Mouse (Mus musculus): ENCODE results near the gene Ano6. TPM values are rescaled to one million over a fixed set of nuclear protein-coding genes. Genes with fewer than 3 reads are reported as not detected.
A peak's percentile ranks its signal among the peaks of the same experiment; 100 is the strongest.

Gene Ano6
- polyA plus RNA-seq, 1 experiment from 2014 or later: 52.2 TPM

GRCm38 (mm10) chr15:95757169-95757568, 33.5 kb upstream of the Ano6 start:
- no peaks in the 10 kb centered on the region for H3K9me3 ChIP-seq
- H3K36me3 ChIP-seq: no peaks in the 10 kb centered on the region
- WGBS: 39% methylated on average over 10 of the region's 10 CpGs
- no peak overlapping the region for H3K9ac ChIP-seq
- no peak overlapping the region for H3K4me3 ChIP-seq
- H3K27ac ChIP-seq: no peak overlapping the region
- peak; percentile 80; the same call in 1 of the 2 replicates for ATAC-seq (ENCODE audit: insufficient number of reproducible peaks, insufficient read depth, low FRiP score, low TSS enrichment)
- no peaks in the 10 kb centered on the region for H3K27me3 ChIP-seq
- H3K4me1 ChIP-seq: no peaks in the 10 kb centered on the region
- no peak overlapping the region for H3K4me2 ChIP-seq (replicated peaks)

GRCm38 (mm10) chr15:95758069-95758468, 32.6 kb upstream of the Ano6 start:
- Histone ChIP-seq H3K4me2 (replicated peaks) (no peak overlapping the region), H3K4me3 (no peak overlapping the region), H3K27me3 (no peaks in the 10 kb centered on the region), H3K27ac (no peak overlapping the region), H3K4me1 (no peaks in the 10 kb centered on the region), H3K9ac (no peak overlapping the region), H3K9me3 (no peaks in the 10 kb centered on the region), H3K36me3 (no peaks in the 10 kb centered on the region)
- 79% methylated on average over 5 of the region's 5 CpGs for WGBS
- no peak for ATAC-seq (ENCODE audit: insufficient number of reproducible peaks, insufficient read depth, low FRiP score, low TSS enrichment)

GRCm38 (mm10) chr15:95758696-95759434, 31.8 kb upstream of the Ano6 start:
- H3K36me3 ChIP-seq: no peaks in the 10 kb centered on the region
- no peaks in the 10 kb centered on the region for H3K9me3 ChIP-seq
- no peaks in the 10 kb centered on the region for H3K4me1 ChIP-seq
- H3K27ac ChIP-seq: no peak overlapping the region
- H3K4me2 ChIP-seq (replicated peaks): no peak overlapping the region
- no peaks in the 10 kb centered on the region for H3K27me3 ChIP-seq
- H3K9ac ChIP-seq: no peak overlapping the region
- H3K4me3 ChIP-seq: no peak overlapping the region
- ATAC-seq (ENCODE audit: insufficient number of reproducible peaks, insufficient read depth, low FRiP score, low TSS enrichment): no peak
- 66% methylated on average over 12 of the region's 12 CpGs for WGBS

GRCm38 (mm10) chr15:95759857-95760256, 30.8 kb upstream of the Ano6 start:
- ATAC-seq (ENCODE audit: insufficient number of reproducible peaks, insufficient read depth, low FRiP score, low TSS enrichment): no peak
- WGBS: 55% methylated on average over 6 of the region's 6 CpGs
- H3K27ac ChIP-seq: no peak overlapping the region
- no peaks in the 10 kb centered on the region for H3K9me3 ChIP-seq
- no peak overlapping the region for H3K4me3 ChIP-seq
- H3K36me3 ChIP-seq: no peaks in the 10 kb centered on the region
- no peak overlapping the region for H3K4me2 ChIP-seq (replicated peaks)
- no peaks in the 10 kb centered on the region for H3K27me3 ChIP-seq
- H3K9ac ChIP-seq: no peak overlapping the region
- no peaks in the 10 kb centered on the region for H3K4me1 ChIP-seq

GRCm38 (mm10) chr15:95761420-95761819, 29.2 kb upstream of the Ano6 start:
- Histone ChIP-seq H3K9ac (no peak overlapping the region), H3K27me3 (no peaks in the 10 kb centered on the region), H3K27ac (no peak overlapping the region), H3K4me2 (replicated peaks) (no peak overlapping the region), H3K9me3 (no peaks in the 10 kb centered on the region), H3K4me3 (no peak overlapping the region), H3K36me3 (no peaks in the 10 kb centered on the region), H3K4me1 (no peaks in the 10 kb centered on the region)
- no peak for ATAC-seq (ENCODE audit: insufficient number of reproducible peaks, insufficient read depth, low FRiP score, low TSS enrichment)
- WGBS: 77% methylated on average over 7 of the region's 7 CpGs

- WGBS: 36% methylated on average over 12 of the region's 12 CpGs
- ATAC-seq (ENCODE audit: insufficient number of reproducible peaks, insufficient read depth, low FRiP score, low TSS enrichment): no peak
- no peak overlapping the region for H3K9ac ChIP-seq
Measured at GRCm38 (mm10) chr15:95762661-95763303, 27.9 kb upstream of the Ano6 start.

GRCm38 (mm10) chr15:95763464-95763863, 27.2 kb upstream of the Ano6 start:
- Histone ChIP-seq H3K4me3 (no peak overlapping the region), H3K27ac (no peak overlapping the region), H3K9ac (no peak overlapping the region), H3K9me3 (no peaks in the 10 kb centered on the region), H3K27me3 (no peaks in the 10 kb centered on the region), H3K4me1 (no peaks in the 10 kb centered on the region), H3K36me3 (no peaks in the 10 kb centered on the region), H3K4me2 (replicated peaks) (no peak overlapping the region)
- 46% methylated on average over 6 of the region's 6 CpGs for WGBS
- no peak for ATAC-seq (ENCODE audit: insufficient number of reproducible peaks, insufficient read depth, low FRiP score, low TSS enrichment)

More at GRCm38 (mm10) chr15:95762661-95763303, 27.9 kb upstream of the Ano6 start:
- no peak overlapping the region for H3K27ac ChIP-seq
- no peak overlapping the region for H3K4me2 ChIP-seq (replicated peaks)
- H3K9me3 ChIP-seq: no peaks in the 10 kb centered on the region
- H3K27me3 ChIP-seq: no peaks in the 10 kb centered on the region
- no peak overlapping the region for H3K4me3 ChIP-seq
- H3K36me3 ChIP-seq: no peaks in the 10 kb centered on the region
- H3K4me1 ChIP-seq: no peaks in the 10 kb centered on the region

GRCm38 (mm10) chr15:95765271-95765670, 25.4 kb upstream of the Ano6 start:
- H3K4me3 ChIP-seq: no peak overlapping the region
- 89% methylated on average over 8 of the region's 8 CpGs for WGBS
- no peak for ATAC-seq (ENCODE audit: insufficient number of reproducible peaks, insufficient read depth, low FRiP score, low TSS enrichment)
- no peak overlapping the region for H3K9ac ChIP-seq
- no peaks in the 10 kb centered on the region for H3K36me3 ChIP-seq
- no peaks in the 10 kb centered on the region for H3K27me3 ChIP-seq
- H3K4me2 ChIP-seq (replicated peaks): no peak overlapping the region
- H3K9me3 ChIP-seq: no peaks in the 10 kb centered on the region
- no peak overlapping the region for H3K27ac ChIP-seq
- no peaks in the 10 kb centered on the region for H3K4me1 ChIP-seq

- no peak overlapping the region for H3K4me3 ChIP-seq
- no peaks in the 10 kb centered on the region for H3K27me3 ChIP-seq
- no peak for ATAC-seq (ENCODE audit: insufficient number of reproducible peaks, insufficient read depth, low FRiP score, low TSS enrichment)
- H3K9me3 ChIP-seq: no peaks in the 10 kb centered on the region
- H3K4me1 ChIP-seq: no peaks in the 10 kb centered on the region
- H3K9ac ChIP-seq: no peak overlapping the region
- no peak overlapping the region for H3K27ac ChIP-seq
- H3K36me3 ChIP-seq: no peaks in the 10 kb centered on the region
- no peak overlapping the region for H3K4me2 ChIP-seq (replicated peaks)
- WGBS: 76% methylated on average over 6 of the region's 6 CpGs
Measured at GRCm38 (mm10) chr15:95765936-95766335, 24.7 kb upstream of the Ano6 start.

GRCm38 (mm10) chr15:95767825-95768224, 22.8 kb upstream of the Ano6 start:
- H3K27ac ChIP-seq: no peak overlapping the region
- H3K9me3 ChIP-seq: no peaks in the 10 kb centered on the region
- no peak overlapping the region for H3K9ac ChIP-seq
- H3K4me1 ChIP-seq: no peaks in the 10 kb centered on the region
- no peak overlapping the region for H3K4me2 ChIP-seq (replicated peaks)
- H3K27me3 ChIP-seq: no peaks in the 10 kb centered on the region
- no peaks in the 10 kb centered on the region for H3K36me3 ChIP-seq
- no peak for ATAC-seq (ENCODE audit: insufficient number of reproducible peaks, insufficient read depth, low FRiP score, low TSS enrichment)
- 60% methylated on average over 7 of the region's 7 CpGs for WGBS
- no peak overlapping the region for H3K4me3 ChIP-seq

GRCm38 (mm10) chr15:95768703-95769102, 21.9 kb upstream of the Ano6 start:
- no peak for ATAC-seq (ENCODE audit: insufficient number of reproducible peaks, insufficient read depth, low FRiP score, low TSS enrichment)
- WGBS: 89% methylated on average over 5 of the region's 5 CpGs
- Histone ChIP-seq H3K4me2 (replicated peaks) (no peak overlapping the region), H3K4me3 (no peak overlapping the region), H3K27me3 (no peaks in the 10 kb centered on the region), H3K9ac (no peak overlapping the region), H3K9me3 (no peaks in the 10 kb centered on the region), H3K36me3 (no peaks in the 10 kb centered on the region), H3K4me1 (no peaks in the 10 kb centered on the region), H3K27ac (no peak overlapping the region)

GRCm38 (mm10) chr15:95769576-95769975, 21.1 kb upstream of the Ano6 start:
- no peak for ATAC-seq (ENCODE audit: insufficient number of reproducible peaks, insufficient read depth, low FRiP score, low TSS enrichment)
- 75% methylated on average over 4 of the region's 4 CpGs for WGBS
- H3K27ac ChIP-seq: no peak overlapping the region
- H3K27me3 ChIP-seq: no peaks in the 10 kb centered on the region
- no peak overlapping the region for H3K4me3 ChIP-seq
- H3K9ac ChIP-seq: no peak overlapping the region
- H3K9me3 ChIP-seq: no peaks in the 10 kb centered on the region
- H3K4me2 ChIP-seq (replicated peaks): no peak overlapping the region
- H3K36me3 ChIP-seq: no peaks in the 10 kb centered on the region
- no peaks in the 10 kb centered on the region for H3K4me1 ChIP-seq

All from embryonic facial prominence, embryonic 12.5 days (tissue).